Mouse (Mus musculus) CD4-positive helper T cell, adult 2 months (primary cell): Measurements from ENCODE around the gene Ms4a14.
"Not testable (repeated sequence)": the region's sequence is repeated elsewhere in the genome, so short reads cannot be mapped to it uniquely, and the experiment has no call there.

ENCODE experiments used
- DNase-seq: peaks from one replicate; pipeline ENCODE4 v3.0.0-alpha.2; 2012; ENCODE audit warnings: low read depth, missing footprints, low spot score

Gene Ms4a14

GRCm38 (mm10) chr19:11263549-11263948 is 50.7 kb downstream of the Ms4a14 start:
- no peak for DNase-seq

GRCm38 (mm10) chr19:11262932-11263331 is 51.3 kb downstream of the Ms4a14 start:
- not testable (repeated sequence) for DNase-seq

- DNase-seq, result no peak
Measured at GRCm38 (mm10) chr19:11261522-11261921, 52.7 kb downstream of the Ms4a14 start.
